Mouse (Mus musculus) heart, postnatal 0 days (tissue): Measurements from ENCODE around the gene Tldc1. TPM values are rescaled to one million over a fixed set of nuclear protein-coding genes. Genes with fewer than 3 reads are reported as not detected.

Experiments
- ATAC-seq: fragments of 200-750 bp; cut with Nextera tagmentation; 2 replicates; pipeline ENCODE4 v1.8.0; 2017; ENCODE audit warnings: low read depth, moderate number of reproducible peaks, moderate library complexity; ENCODE audit not compliant: insufficient read depth
- DNase-seq: peaks from one replicate; pipeline ENCODE4 v3.0.0-alpha.2; 2016; ENCODE audit warnings: low spot score
- H3K27ac ChIP-seq: fragments of 300-500 bp; sonication (generic); 2 replicates; pipeline ENCODE4 v1.5.1; 2014; ENCODE audit warnings: low read depth, mild to moderate bottlenecking
- H3K27me3 ChIP-seq: fragments of 300-500 bp; sonication (generic); 2 replicates; pipeline ENCODE4 v1.6.1; 2014; ENCODE audit warnings: low read length, mixed read lengths; ENCODE audit not compliant: control insufficient read depth, insufficient read depth
- H3K36me3 ChIP-seq: fragments of 300-500 bp; sonication (generic); replicated peaks from 2 replicates; pipeline ENCODE4 v1.6.1; 2014; ENCODE audit warnings: low read length, mixed read lengths; ENCODE audit not compliant: control insufficient read depth, insufficient read depth
- H3K4me1 ChIP-seq: fragments of 300-500 bp; sonication (generic); 2 replicates; pipeline ENCODE4 v1.6.1; 2014; ENCODE audit warnings: antibody characterized with exemption; ENCODE audit not compliant: control insufficient read depth, insufficient read depth
- H3K4me2 ChIP-seq: fragments of 300-500 bp; sonication (generic); 2 replicates; pipeline ENCODE4 v1.6.1; 2014; ENCODE audit warnings: low read depth, mild to moderate bottlenecking, low read length, moderate library complexity
- H3K4me3 ChIP-seq: fragments of 300-500 bp; sonication (generic); 2 replicates; pipeline ENCODE4 v1.5.1; 2014; ENCODE audit warnings: low read depth, low read length
- H3K9ac ChIP-seq: fragments of 300-500 bp; sonication (generic); replicated peaks from 2 replicates; pipeline ENCODE4 v1.6.1; 2014; ENCODE audit warnings: low read depth, low read length, mixed read lengths
- H3K9me3 ChIP-seq: fragments of 300-500 bp; sonication (generic); replicated peaks from 2 replicates; pipeline ENCODE4 v1.6.1; 2016; ENCODE audit warnings: low read length; ENCODE audit not compliant: control insufficient read depth
- CTCF ChIP-seq: IDR thresholded peaks from 2 replicates; pipeline ENCODE4 v1.5.1; 2016; ENCODE audit warnings: antibody characterized with exemption, control low read depth, low read depth
- EP300 ChIP-seq: IDR thresholded peaks from 2 replicates; pipeline ENCODE4 v1.6.1; 2016; ENCODE audit warnings: antibody characterized with exemption, low read depth
- WGBS: fragments of 180-500 bp; shearing (Covaris S2); extraction: QIAGEN DNeasy Blood & Tissue Kit; methylation state at CpG from one replicate; pipeline ENCODE4 v1.1.7; 2014; 5-methylcytosine and 5-hydroxymethylcytosine counted together
- polyA plus RNA-seq: library from polyadenylated mRNA; unstranded; fragments of >200 nt; fragmentation: Nextera tagmentation; extraction: Ambion mirVana; gene quantifications from 2 replicates; pipeline ENCODE4 v1.2.1, GENCODE M21; 2015
- total RNA-seq: library from RNA; depleted of rRNA; stranded (reverse); fragments of >200 nt; gene quantifications from 2 replicates; pipeline ENCODE4 v1.2.3, GENCODE M21; 2014; ENCODE audit warnings: low replicate concordance

Tldc1 gene
- total and polyA plus RNA-seq, 2 experiments from 2014 or later = 12.1 to 28.6 TPM

- Histone ChIP-seq H3K27me3 (0 out of 2 replicates have a peak, but pooled peaks cover 3% of the 10 kb centered on the region), H3K27ac (no peak overlapping the region), H3K4me2 (no peak overlapping the region), H3K4me3 (no peak overlapping the region), H3K36me3 (no peaks in the 10 kb centered on the region), H3K9me3 (no peaks in the 10 kb centered on the region), H3K4me1 (no peaks in the 10 kb centered on the region), H3K9ac (no peak overlapping the region)
- ATAC-seq (peak; percentile 47), DNase-seq (no peak)
- TF ChIP-seq EP300 = no peak
- 48% methylated on average over 16 of the region's 16 CpGs for WGBS
Observed at GRCm38 (mm10) chr8:119791804-119792704, 13.8 kb upstream of the Tldc1 start.

GRCm38 (mm10) chr8:119789581-119789980 lies 11.4 kb upstream of the Tldc1 start:
- 0 out of 2 replicates have a peak, but pooled peaks cover 3% of the 10 kb centered on the region for H3K27me3 ChIP-seq
- no peak overlapping the region for H3K4me2 ChIP-seq
- H3K4me1 ChIP-seq = no peaks in the 10 kb centered on the region
- H3K27ac ChIP-seq = no peak overlapping the region
- no peaks in the 10 kb centered on the region for H3K9me3 ChIP-seq
- ATAC-seq (no peak), DNase-seq (no peak)
- WGBS = 85% methylated on average over 7 of the region's 7 CpGs
- H3K36me3 ChIP-seq = no peaks in the 10 kb centered on the region
- no peak for TF ChIP-seq EP300
- no peak for TF ChIP-seq CTCF
- H3K4me3 ChIP-seq = no peak overlapping the region
- H3K9ac ChIP-seq = no peak overlapping the region

DNA sequence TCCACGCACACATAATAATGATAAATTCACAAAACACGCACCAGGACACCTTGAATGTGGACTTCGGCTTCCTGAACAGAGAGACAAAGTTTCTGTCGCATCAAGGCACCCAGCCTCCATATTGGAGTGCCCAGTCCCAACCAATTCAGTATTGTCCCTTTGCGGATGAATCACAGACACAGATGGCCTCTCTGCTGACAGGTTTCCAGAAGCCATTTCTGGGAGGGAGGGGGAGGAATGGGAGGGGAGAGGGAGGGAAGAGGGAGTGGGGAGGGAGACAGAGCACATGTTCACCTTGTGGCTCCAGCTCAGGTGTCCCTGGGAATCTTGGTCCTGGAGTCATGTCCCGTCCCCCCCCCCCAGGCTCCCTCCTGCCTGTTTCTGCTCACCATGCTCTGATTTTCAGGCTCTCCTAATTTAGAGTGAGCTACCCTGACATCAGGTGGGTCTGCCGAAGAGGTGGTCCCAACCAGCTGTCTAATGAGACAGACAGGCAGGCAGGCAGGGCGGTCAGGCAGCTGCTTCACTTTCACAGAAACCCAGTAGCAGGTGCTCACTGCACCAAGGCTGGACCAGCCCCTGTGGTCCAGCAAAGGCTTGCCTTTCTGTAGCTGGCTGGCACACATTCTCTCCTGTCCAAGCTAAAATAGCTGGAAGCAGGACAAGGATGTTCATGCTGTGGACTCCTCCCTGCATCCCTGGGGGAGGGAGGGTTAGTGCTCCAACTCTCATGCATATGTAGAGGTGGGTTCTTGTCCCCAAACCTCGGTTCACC lies 10.6 kb upstream of the Tldc1 start:
- TF ChIP-seq EP300 (no peak), CTCF (no peak)
- WGBS = 74% methylated on average over 9 of the region's 9 CpGs
- Histone ChIP-seq H3K27ac (no peak overlapping the region), H3K4me3 (no peak overlapping the region), H3K4me1 (no peaks in the 10 kb centered on the region), H3K9me3 (no peaks in the 10 kb centered on the region), H3K9ac (no peak overlapping the region), H3K4me2 (no peak overlapping the region), H3K27me3 (0 out of 2 replicates have a peak, but pooled peaks cover 3% of the 10 kb centered on the region), H3K36me3 (no peaks in the 10 kb centered on the region)
- DNase-seq (no peak), ATAC-seq (no peak)

DNA sequence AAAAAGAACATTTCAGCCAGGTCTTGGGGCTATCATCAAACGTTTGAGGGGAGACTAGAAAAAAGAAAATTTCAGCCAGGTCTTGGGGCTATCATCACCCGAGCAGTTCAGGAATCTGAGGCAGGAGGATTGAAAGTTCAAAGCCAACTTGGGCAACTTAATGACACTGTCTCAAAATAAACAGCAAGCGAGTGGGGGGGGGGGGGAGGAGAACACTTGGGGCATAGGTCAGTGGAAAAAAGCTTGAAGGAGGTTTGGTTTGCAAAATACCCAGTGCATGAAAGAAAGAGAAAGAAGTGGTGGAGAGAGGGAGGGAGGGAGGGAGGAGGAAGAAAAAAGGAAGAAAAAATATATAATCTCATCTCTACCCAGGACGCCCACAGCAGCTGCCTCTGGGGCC lies 9.1 kb upstream of the Tldc1 start:
- no peak for TF ChIP-seq EP300
- no peak for TF ChIP-seq CTCF
- Histone ChIP-seq H3K9me3 (no peaks in the 10 kb centered on the region), H3K27ac (no peak overlapping the region), H3K36me3 (no peaks in the 10 kb centered on the region), H3K4me3 (no peak overlapping the region), H3K4me2 (no peak overlapping the region), H3K27me3 (0 out of 2 replicates have a peak, but pooled peaks cover 3% of the 10 kb centered on the region), H3K9ac (no peak overlapping the region), H3K4me1 (no peaks in the 10 kb centered on the region)
- DNase-seq (no peak), ATAC-seq (no peak)
- WGBS = 38% methylated on average over 4 of the region's 4 CpGs

- Histone ChIP-seq H3K36me3 (no peaks in the 10 kb centered on the region), H3K9ac (no peak overlapping the region), H3K27ac (no peak overlapping the region), H3K4me1 (no peaks in the 10 kb centered on the region), H3K4me2 (no peak overlapping the region), H3K4me3 (no peak overlapping the region), H3K9me3 (no peaks in the 10 kb centered on the region), H3K27me3 (0 out of 2 replicates have a peak, but pooled peaks cover 3% of the 10 kb centered on the region)
- no peak for TF ChIP-seq EP300
- no peak for TF ChIP-seq CTCF
- no peak for DNase-seq
- ATAC-seq = no peak
- 51% methylated on average over 3 of the region's 3 CpGs for WGBS
Observed at GRCm38 (mm10) chr8:119786871-119787270, 8.7 kb upstream of the Tldc1 start.
